Mouse (Mus musculus): ENCODE data around the gene Tlcd1. TPM values are rescaled to one million over a fixed set of nuclear protein-coding genes. Genes with fewer than 3 reads are reported as not detected.
"Not testable (repeated sequence)": the region's sequence is repeated elsewhere in the genome, so short reads cannot be mapped to it uniquely, and the experiment has no call there.

Gene Tlcd1
- 27.1 and 28.0 TPM in 2 replicates for polyA plus RNA-seq (2014; fragmentation: Nextera tagmentation; extraction: Ambion mirVana)

DNA sequence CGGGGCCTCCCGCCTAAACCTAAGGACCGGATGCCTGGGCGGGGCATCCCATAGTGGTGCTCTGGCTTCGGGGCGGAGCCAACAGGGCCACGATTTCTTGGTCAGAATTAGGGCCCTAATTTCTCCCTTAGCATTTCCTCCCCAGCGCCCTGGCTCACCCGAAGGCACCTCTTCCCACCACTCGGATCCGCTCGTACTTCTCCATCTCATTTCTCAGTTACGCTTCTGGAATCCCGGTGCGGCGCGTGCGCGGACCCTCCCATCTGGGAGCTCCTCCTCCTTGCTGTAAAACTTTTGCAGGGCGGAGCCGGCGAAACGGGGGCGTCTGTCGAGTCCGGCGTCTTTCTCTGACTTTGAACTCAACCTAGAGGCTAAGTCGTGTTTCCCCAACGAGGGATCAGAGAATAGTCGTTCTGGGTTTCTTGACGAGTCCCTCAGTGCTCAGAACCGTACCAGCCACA is at the start of gene Tlcd1, which contains the start of gene Nek8:
TSS of gene Tlcd1 (plus strand) at position 310 of the 461 bp plus-strand sequence.
TSS of gene Nek8 (minus strand) at position 274 of the 461 bp plus-strand sequence.
- Histone ChIP-seq H3K9me3 (ENCODE audit: control insufficient read depth, low read depth, low read length) (no peaks in the 10 kb centered on the region), H3K27ac (ENCODE audit: low read length) (peak within 1 kb of the TSS; percentile 98), H3K27me3 (ENCODE audit: control insufficient read depth, insufficient read depth, low read length) (no peaks in the 10 kb centered on the region), H3K4me3 (ENCODE audit: low read depth, low read length) (peak within 1 kb of the TSS; percentile 56), H3K4me2 (replicated peaks; ENCODE audit: low read depth, low read length) (peak within 1 kb of the TSS; percentile 94), H3K36me3 (ENCODE audit: control insufficient read depth, insufficient read depth, low read length) (peaks cover 22% of the 10 kb centered on the region), H3K4me1 (ENCODE audit: control insufficient read depth, insufficient read depth, low read length) (peaks cover 30% of the 10 kb centered on the region), H3K9ac (replicated peaks; ENCODE audit: low read depth, low read length) (peak within 1 kb of the TSS; percentile 69)
- under 1% methylated on average over 32 of the region's 32 CpGs for WGBS
- peak; percentile 64 for ATAC-seq (ENCODE audit: insufficient number of reproducible peaks, insufficient read depth, low FRiP score, low read depth)

DNA sequence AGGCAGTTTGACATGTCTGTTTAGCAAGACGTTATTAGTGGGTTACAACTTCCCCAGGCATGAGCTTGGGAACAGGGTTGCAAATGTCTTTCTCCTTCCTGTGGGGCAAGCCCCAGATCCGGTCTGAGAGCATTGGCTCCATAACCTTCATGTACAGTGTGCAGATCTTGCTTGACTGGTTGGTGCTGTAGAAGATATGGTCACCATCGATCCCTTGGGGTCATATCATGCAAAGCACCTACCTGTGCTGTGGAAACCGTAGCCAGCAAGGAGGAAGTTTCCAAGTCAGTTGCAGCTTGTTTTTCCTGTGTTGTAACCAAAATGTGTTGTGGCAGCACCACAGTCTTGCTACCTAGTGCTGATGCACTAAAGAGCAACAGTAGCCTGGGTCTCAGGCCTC is 49.8 kb upstream of the Tlcd1 start:
- Histone ChIP-seq H3K4me2 (replicated peaks; ENCODE audit: low read depth, low read length) (no peak overlapping the region), H3K9ac (replicated peaks; ENCODE audit: low read depth, low read length) (no peak overlapping the region), H3K4me3 (ENCODE audit: low read depth, low read length) (no peak overlapping the region), H3K27ac (ENCODE audit: low read length) (no peak overlapping the region), H3K36me3 (ENCODE audit: control insufficient read depth, insufficient read depth, low read length) (no peaks in the 10 kb centered on the region), H3K27me3 (ENCODE audit: control insufficient read depth, insufficient read depth, low read length) (no peaks in the 10 kb centered on the region), H3K9me3 (ENCODE audit: control insufficient read depth, low read depth, low read length) (no peaks in the 10 kb centered on the region), H3K4me1 (ENCODE audit: control insufficient read depth, insufficient read depth, low read length) (no peaks in the 10 kb centered on the region)
- no peak for ATAC-seq (ENCODE audit: insufficient number of reproducible peaks, insufficient read depth, low FRiP score, low read depth)
- WGBS, result 73% methylated on average over 4 of the region's 4 CpGs

DNA sequence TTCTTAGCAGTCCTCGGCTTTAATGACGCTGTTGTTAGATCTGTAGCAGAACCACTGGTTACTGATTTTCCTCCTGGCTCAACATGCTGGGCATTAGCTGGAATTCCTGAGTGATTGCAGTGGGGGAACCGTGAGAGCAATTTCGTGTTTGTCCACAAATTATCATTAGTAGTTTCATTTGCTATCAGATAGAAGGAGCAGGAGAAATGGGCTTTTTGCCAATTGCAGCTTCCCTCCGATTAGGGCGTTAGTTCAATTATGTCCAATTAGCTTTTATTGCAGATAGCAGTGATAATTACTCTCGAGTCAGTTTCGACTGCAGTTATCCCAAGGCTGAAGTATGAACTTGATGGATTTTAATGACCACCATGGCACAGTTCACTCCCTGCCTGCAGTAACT is 47.1 kb upstream of the Tlcd1 start:
- Histone ChIP-seq H3K36me3 (ENCODE audit: control insufficient read depth, insufficient read depth, low read length) (no peaks in the 10 kb centered on the region), H3K27ac (ENCODE audit: low read length) (no peak overlapping the region), H3K4me3 (ENCODE audit: low read depth, low read length) (no peak overlapping the region), H3K9me3 (ENCODE audit: control insufficient read depth, low read depth, low read length) (no peaks in the 10 kb centered on the region), H3K4me2 (replicated peaks; ENCODE audit: low read depth, low read length) (no peak overlapping the region), H3K27me3 (ENCODE audit: control insufficient read depth, insufficient read depth, low read length) (no peaks in the 10 kb centered on the region), H3K9ac (replicated peaks; ENCODE audit: low read depth, low read length) (no peak overlapping the region), H3K4me1 (ENCODE audit: control insufficient read depth, insufficient read depth, low read length) (no peaks in the 10 kb centered on the region)
- no peak for ATAC-seq (ENCODE audit: insufficient number of reproducible peaks, insufficient read depth, low FRiP score, low read depth)
- WGBS, result 78% methylated on average over 8 of the region's 8 CpGs

DNA sequence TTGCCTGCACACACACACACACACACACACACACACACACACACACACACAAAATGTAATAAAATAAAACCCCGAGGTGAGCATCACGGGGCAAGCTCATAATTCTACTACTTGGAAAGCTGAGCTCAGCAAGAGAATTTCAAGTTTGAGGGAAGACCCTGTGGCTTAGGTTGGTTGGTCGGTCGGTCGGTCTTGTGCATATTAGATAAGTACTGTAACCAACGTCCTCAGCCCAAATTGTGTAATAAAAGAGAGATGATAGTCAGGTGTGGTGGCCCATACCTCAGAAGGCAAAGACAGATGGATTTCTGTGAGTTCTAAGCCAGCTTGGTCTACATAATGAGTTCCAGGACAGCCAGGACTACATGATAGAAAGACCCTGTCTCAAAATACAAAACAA is 42.6 kb upstream of the Tlcd1 start:
- no peaks in the 10 kb centered on the region for H3K27me3 ChIP-seq (ENCODE audit: control insufficient read depth, insufficient read depth, low read length)
- no peak overlapping the region for H3K9ac ChIP-seq (replicated peaks; ENCODE audit: low read depth, low read length)
- no peak overlapping the region for H3K27ac ChIP-seq (ENCODE audit: low read length)
- no peaks in the 10 kb centered on the region for H3K4me1 ChIP-seq (ENCODE audit: control insufficient read depth, insufficient read depth, low read length)
- no peaks in the 10 kb centered on the region for H3K36me3 ChIP-seq (ENCODE audit: control insufficient read depth, insufficient read depth, low read length)
- ATAC-seq (ENCODE audit: insufficient number of reproducible peaks, insufficient read depth, low FRiP score, low read depth), result no peak
- H3K9me3 ChIP-seq (ENCODE audit: control insufficient read depth, low read depth, low read length), result no peaks in the 10 kb centered on the region
- WGBS, result 85% methylated on average over 6 of the region's 6 CpGs
- no peak overlapping the region for H3K4me2 ChIP-seq (replicated peaks; ENCODE audit: low read depth, low read length)
- H3K4me3 ChIP-seq (ENCODE audit: low read depth, low read length), result no peak overlapping the region

DNA sequence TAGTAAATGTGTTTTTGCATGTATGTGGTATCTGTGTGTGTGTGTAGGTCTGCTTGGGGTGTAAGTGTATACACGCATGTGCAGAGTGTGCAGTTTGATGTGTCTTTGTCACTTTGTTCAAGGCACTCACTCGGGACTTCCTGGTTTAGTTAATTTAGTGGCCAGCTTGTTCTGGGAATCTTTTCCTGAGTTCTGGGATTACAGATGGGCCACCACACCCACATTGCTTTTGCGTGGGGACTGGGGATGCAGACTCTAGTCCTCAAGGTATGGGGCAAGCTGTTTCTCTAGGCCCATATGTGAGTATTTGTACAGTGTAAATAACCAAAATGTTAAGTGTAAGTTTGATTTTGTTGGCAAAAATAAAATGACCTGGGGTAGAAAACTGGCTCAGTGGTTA is 42.2 kb upstream of the Tlcd1 start:
- 80% methylated on average over 3 of the region's 3 CpGs for WGBS
- no peaks in the 10 kb centered on the region for H3K9me3 ChIP-seq (ENCODE audit: control insufficient read depth, low read depth, low read length)
- no peak overlapping the region for H3K4me2 ChIP-seq (replicated peaks; ENCODE audit: low read depth, low read length)
- H3K27ac ChIP-seq (ENCODE audit: low read length), result no peak overlapping the region
- no peak overlapping the region for H3K9ac ChIP-seq (replicated peaks; ENCODE audit: low read depth, low read length)
- no peaks in the 10 kb centered on the region for H3K27me3 ChIP-seq (ENCODE audit: control insufficient read depth, insufficient read depth, low read length)
- no peaks in the 10 kb centered on the region for H3K4me1 ChIP-seq (ENCODE audit: control insufficient read depth, insufficient read depth, low read length)
- no peak overlapping the region for H3K4me3 ChIP-seq (ENCODE audit: low read depth, low read length)
- ATAC-seq (ENCODE audit: insufficient number of reproducible peaks, insufficient read depth, low FRiP score, low read depth), result no peak
- no peaks in the 10 kb centered on the region for H3K36me3 ChIP-seq (ENCODE audit: control insufficient read depth, insufficient read depth, low read length)

DNA sequence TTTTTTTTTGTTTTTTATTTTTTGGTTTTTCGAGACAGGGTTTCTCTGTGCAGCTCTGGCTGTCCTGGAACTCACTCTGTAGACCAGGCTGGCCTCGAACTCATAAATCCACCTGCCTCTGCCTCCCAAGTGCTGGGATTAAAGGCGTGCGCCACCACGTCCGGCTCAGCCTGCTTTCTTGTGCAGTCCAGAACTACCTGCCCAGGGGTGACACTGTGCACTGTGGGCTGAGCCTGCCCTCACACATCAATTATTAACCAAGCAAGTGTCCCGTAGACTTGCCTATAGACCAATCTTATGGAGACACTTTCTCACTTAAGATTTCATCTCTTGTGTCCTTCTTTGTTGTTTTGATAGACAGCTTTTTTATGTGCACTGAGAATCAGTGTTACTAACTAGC is 41.2 kb upstream of the Tlcd1 start:
- H3K4me3 ChIP-seq (ENCODE audit: low read depth, low read length); H3K9ac ChIP-seq (replicated peaks; ENCODE audit: low read depth, low read length); H3K9me3 ChIP-seq (ENCODE audit: control insufficient read depth, low read depth, low read length); H3K27me3 ChIP-seq (ENCODE audit: control insufficient read depth, insufficient read depth, low read length); H3K4me1 ChIP-seq (ENCODE audit: control insufficient read depth, insufficient read depth, low read length); ATAC-seq (ENCODE audit: insufficient number of reproducible peaks, insufficient read depth, low FRiP score, low read depth); H3K4me2 ChIP-seq (replicated peaks; ENCODE audit: low read depth, low read length); H3K27ac ChIP-seq (ENCODE audit: low read length); H3K36me3 ChIP-seq (ENCODE audit: control insufficient read depth, insufficient read depth, low read length): not testable (repeated sequence)
- 71% methylated on average over 7 of the region's 7 CpGs for WGBS

DNA sequence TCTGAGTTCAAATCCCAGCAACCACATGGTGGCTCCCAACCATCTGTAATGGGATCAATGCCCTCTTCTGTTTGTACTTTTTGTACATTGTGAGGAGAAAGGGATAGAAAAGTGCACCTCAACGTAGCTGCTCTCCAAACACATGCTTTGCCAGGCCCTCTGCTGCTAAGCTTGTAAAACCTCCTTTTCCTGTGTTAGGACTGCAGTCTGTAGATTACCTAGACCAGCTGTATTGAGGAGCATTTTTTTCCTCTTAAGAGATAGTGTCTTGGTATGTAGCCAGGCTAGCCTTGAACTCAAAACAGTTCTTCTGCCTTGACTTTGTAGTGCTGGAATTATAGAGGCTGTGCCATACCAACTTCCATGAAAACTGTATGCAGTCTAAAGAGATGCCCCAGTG is 40.4 kb upstream of the Tlcd1 start:
- whole genome bisulfite sequencing, result 81% methylated on average over 1 of the region's 1 CpGs
- H3K9me3 ChIP-seq (ENCODE audit: control insufficient read depth, low read depth, low read length), result no peaks in the 10 kb centered on the region
- no peak for ATAC-seq (ENCODE audit: insufficient number of reproducible peaks, insufficient read depth, low FRiP score, low read depth)
- no peak overlapping the region for H3K9ac ChIP-seq (replicated peaks; ENCODE audit: low read depth, low read length)
- no peak overlapping the region for H3K27ac ChIP-seq (ENCODE audit: low read length)
- no peaks in the 10 kb centered on the region for H3K4me1 ChIP-seq (ENCODE audit: control insufficient read depth, insufficient read depth, low read length)
- H3K4me2 ChIP-seq (replicated peaks; ENCODE audit: low read depth, low read length), result no peak overlapping the region
- H3K27me3 ChIP-seq (ENCODE audit: control insufficient read depth, insufficient read depth, low read length), result no peaks in the 10 kb centered on the region
- no peak overlapping the region for H3K4me3 ChIP-seq (ENCODE audit: low read depth, low read length)
- H3K36me3 ChIP-seq (ENCODE audit: control insufficient read depth, insufficient read depth, low read length), result no peaks in the 10 kb centered on the region

DNA sequence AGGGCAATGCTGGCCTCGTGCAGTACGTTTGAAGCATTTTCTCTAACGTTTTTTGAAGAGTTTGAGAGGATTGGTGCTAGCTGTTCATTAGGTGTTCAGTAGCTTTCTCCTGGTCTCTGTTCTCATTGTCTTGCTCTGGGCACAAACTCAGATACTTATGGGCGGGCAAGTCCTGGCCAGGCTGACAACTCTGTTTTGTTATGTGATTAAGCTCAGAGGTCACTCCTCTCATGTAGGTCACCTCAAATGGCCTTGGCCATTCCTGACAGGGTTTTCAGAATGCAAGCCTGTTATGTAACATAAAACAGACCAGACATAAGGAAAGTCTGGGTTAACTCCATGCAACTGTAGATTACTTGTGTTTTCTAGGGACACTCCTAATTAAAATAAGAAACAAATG is 38.9 kb upstream of the Tlcd1 start:
- WGBS, result 82% methylated on average over 4 of the region's 4 CpGs
- no peaks in the 10 kb centered on the region for H3K9me3 ChIP-seq (ENCODE audit: control insufficient read depth, low read depth, low read length)
- H3K4me3 ChIP-seq (ENCODE audit: low read depth, low read length), result no peak overlapping the region
- H3K36me3 ChIP-seq (ENCODE audit: control insufficient read depth, insufficient read depth, low read length), result no peaks in the 10 kb centered on the region
- no peak overlapping the region for H3K4me2 ChIP-seq (replicated peaks; ENCODE audit: low read depth, low read length)
- H3K4me1 ChIP-seq (ENCODE audit: control insufficient read depth, insufficient read depth, low read length), result no peaks in the 10 kb centered on the region
- ATAC-seq (ENCODE audit: insufficient number of reproducible peaks, insufficient read depth, low FRiP score, low read depth), result no peak
- no peaks in the 10 kb centered on the region for H3K27me3 ChIP-seq (ENCODE audit: control insufficient read depth, insufficient read depth, low read length)
- H3K27ac ChIP-seq (ENCODE audit: low read length), result no peak overlapping the region
- H3K9ac ChIP-seq (replicated peaks; ENCODE audit: low read depth, low read length), result no peak overlapping the region

DNA sequence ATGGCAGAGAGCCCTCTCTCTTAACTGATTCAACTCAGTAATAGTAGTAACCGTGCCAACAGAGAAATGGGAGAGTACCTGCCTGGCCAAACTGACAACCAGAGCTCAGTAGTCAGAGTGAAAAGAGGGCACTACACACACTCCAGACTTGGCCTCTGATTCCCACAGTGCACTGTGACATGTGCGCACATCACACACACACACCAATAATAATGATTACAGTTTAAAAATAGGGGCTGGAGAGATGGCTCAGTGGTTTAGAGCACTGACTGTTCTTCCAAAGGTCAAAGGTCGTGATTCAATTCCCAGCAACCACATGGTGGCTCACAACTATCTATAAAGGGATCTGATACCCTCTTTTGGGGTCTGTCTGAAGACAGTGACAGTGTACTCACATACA is 38.5 kb upstream of the Tlcd1 start:
- H3K27me3 ChIP-seq (ENCODE audit: control insufficient read depth, insufficient read depth, low read length), result no peaks in the 10 kb centered on the region
- ATAC-seq (ENCODE audit: insufficient number of reproducible peaks, insufficient read depth, low FRiP score, low read depth), result no peak
- H3K4me1 ChIP-seq (ENCODE audit: control insufficient read depth, insufficient read depth, low read length), result no peaks in the 10 kb centered on the region
- no peaks in the 10 kb centered on the region for H3K9me3 ChIP-seq (ENCODE audit: control insufficient read depth, low read depth, low read length)
- WGBS, result 86% methylated on average over 3 of the region's 3 CpGs
- no peak overlapping the region for H3K4me2 ChIP-seq (replicated peaks; ENCODE audit: low read depth, low read length)
- no peak overlapping the region for H3K9ac ChIP-seq (replicated peaks; ENCODE audit: low read depth, low read length)
- H3K4me3 ChIP-seq (ENCODE audit: low read depth, low read length), result no peak overlapping the region
- peaks cover 2% of the 10 kb centered on the region; the same call in 1 of the 2 replicates for H3K36me3 ChIP-seq (ENCODE audit: control insufficient read depth, insufficient read depth, low read length)
- no peak overlapping the region for H3K27ac ChIP-seq (ENCODE audit: low read length)

Data from stomach, embryonic 14.5 days (tissue).